Mouse (Mus musculus) CH12.LX (cell line): ENCODE results near the gene Sirt4. TPM values are rescaled to one million over a fixed set of nuclear protein-coding genes. Genes with fewer than 3 reads are reported as not detected.

Experiments used
- DNase-seq: peaks from one replicate; pipeline ENCODE4 v3.0.0-alpha.2; 2013; ENCODE audit errors: extremely low read depth
- H3K27ac ChIP-seq: 2 replicates; pipeline ENCODE4 v1.5.1; 2012; ENCODE audit warnings: low read depth, mild to moderate bottlenecking, control low read depth, moderate library complexity; ENCODE audit not compliant: insufficient read depth
- H3K27me3 ChIP-seq: replicated peaks from 2 replicates; pipeline ENCODE3; 2012; ENCODE audit warnings: inconsistent platforms
- H3K36me3 ChIP-seq, 2 experiments: replicated peaks in 1 of 2; 2 replicates each; pipeline versions ENCODE3 to v1.6.1; 2012; ENCODE audit warnings: inconsistent platforms in 1 of 2, low read length in 1 of 2, mild to moderate bottlenecking in 1 of 2, mixed read lengths in 1 of 2, moderate library complexity in 1 of 2; ENCODE audit not compliant: control insufficient read depth in 1 of 2, insufficient read depth in 1 of 2
- H3K4me1 ChIP-seq, 2 experiments: 2 replicates each; pipeline ENCODE4 v1.6.1; 2012; ENCODE audit warnings: inconsistent platforms in 1 of 2, moderate library complexity in 1 of 2; ENCODE audit not compliant: insufficient read depth in 2 of 2, control insufficient read depth in 1 of 2
- H3K4me2 ChIP-seq: 2 replicates; pipeline ENCODE4 v1.6.1; 2012; ENCODE audit warnings: low read depth, mild to moderate bottlenecking, control low read depth; ENCODE audit not compliant: poor library complexity, insufficient read depth, severe bottlenecking
- H3K4me3 ChIP-seq, 3 experiments: fragments of 150-350 bp in 1 of 3; sonication (generic) in 1 of 3; replicated peaks in 1 of 3; 2 replicates each; pipeline versions ENCODE3 to v1.5.1; 2011 to 2012; ENCODE audit warnings: low read depth in 2 of 3, low read length in 2 of 3, mild to moderate bottlenecking in 2 of 3, moderate library complexity in 2 of 3, control low read depth in 1 of 3, improper control_type of control experiment in 1 of 3, inconsistent platforms in 1 of 3, mixed read lengths in 1 of 3; ENCODE audit not compliant: poor library complexity in 1 of 3
- H3K79me2 ChIP-seq: replicated peaks from 2 replicates; pipeline ENCODE4 v1.6.1; 2012; ENCODE audit warnings: mild to moderate bottlenecking, moderate library complexity; ENCODE audit not compliant: control insufficient read depth, poor library complexity, insufficient read depth, severe bottlenecking; ENCODE audit errors: extremely low read depth
- H3K9ac ChIP-seq: 2 replicates; pipeline ENCODE4 v1.6.1; 2012; ENCODE audit warnings: low read depth, mild to moderate bottlenecking, control low read depth, moderate library complexity; ENCODE audit not compliant: insufficient read depth
- H3K9me3 ChIP-seq: replicated peaks from 2 replicates; pipeline ENCODE3; 2012; ENCODE audit warnings: low read length, inconsistent platforms, mixed read lengths
- BHLHE40 ChIP-seq: IDR thresholded peaks from 2 replicates; pipeline ENCODE4 v1.6.1; 2011; ENCODE audit warnings: mild to moderate bottlenecking, low read depth, low read length, improper control_type of control experiment
- CTCF ChIP-seq, 2 experiments: IDR thresholded peaks in 1 of 2; conservative IDR thresholded peaks in 1 of 2; 2 replicates each; pipeline ENCODE4 v1.5.1; 2011 to 2012; ENCODE audit warnings: low read depth in 2 of 2, low read length in 2 of 2, improper control_type of control experiment in 1 of 2, inconsistent platforms in 1 of 2, mild to moderate bottlenecking in 1 of 2, moderate library complexity in 1 of 2
- E2F4 ChIP-seq: IDR thresholded peaks from 2 replicates; pipeline ENCODE4 v1.6.1; 2011; ENCODE audit warnings: low read depth, low read length, improper control_type of control experiment; ENCODE audit not compliant: insufficient replicate concordance
- ELF1 ChIP-seq: IDR thresholded peaks from 2 replicates; pipeline ENCODE4 v1.6.1; 2014; ENCODE audit warnings: low read depth, mild to moderate bottlenecking, inconsistent platforms, low read length, improper control_type of control experiment
- IRF4 ChIP-seq: IDR thresholded peaks from 2 replicates; pipeline ENCODE4 v1.6.1; 2014; ENCODE audit warnings: low read depth, mild to moderate bottlenecking, inconsistent platforms, low read length, improper control_type of control experiment
- MAX ChIP-seq: IDR thresholded peaks from 2 replicates; pipeline ENCODE4 v1.6.1; 2011; ENCODE audit warnings: low read length, improper control_type of control experiment
- MXI1 ChIP-seq: IDR thresholded peaks from 2 replicates; pipeline ENCODE4 v1.6.1; 2011; ENCODE audit warnings: mild to moderate bottlenecking, low read depth, low read length, improper control_type of control experiment
- POLR2A ChIP-seq: IDR thresholded peaks from 2 replicates; pipeline ENCODE4 v1.6.1; 2011; ENCODE audit warnings: low read depth, mild to moderate bottlenecking, improper control_type of control experiment, low read length
- RCOR1 ChIP-seq: conservative IDR thresholded peaks from 2 replicates; pipeline ENCODE4 v1.6.1; 2012; ENCODE audit warnings: low read depth, mild to moderate bottlenecking, inconsistent platforms, low read length, improper control_type of control experiment
- TBP ChIP-seq: conservative IDR thresholded peaks from 2 replicates; pipeline ENCODE4 v1.6.1; 2011; ENCODE audit warnings: low read depth, low read length, improper control_type of control experiment
- USF1 ChIP-seq: IDR thresholded peaks from 2 replicates; pipeline ENCODE4 v1.6.1; 2014; ENCODE audit warnings: low read depth, mild to moderate bottlenecking, inconsistent platforms, low read length, improper control_type of control experiment
- ZMIZ1 ChIP-seq: IDR thresholded peaks from 2 replicates; pipeline ENCODE4 v1.6.1; 2012; ENCODE audit warnings: low read depth, mild to moderate bottlenecking, inconsistent platforms, low read length, improper control_type of control experiment
- dilution Hi-C: fragments of 300-500 bp; cut with MboI; formaldehyde crosslinking; loops from 2 replicates; pipeline ENCODE4 v1.14.3; 2020; ENCODE audit warnings: low sequenced_read_pairs; ENCODE audit not compliant: extremely low pct_unique_long_range_greater_than_20kb, extremely low pct_ligation_motif_present
- in situ Hi-C: fragments of 300-500 bp; cut with MboI; formaldehyde crosslinking; loops from 3 replicates; pipeline ENCODE4 v1.14.3; 2019; ENCODE audit warnings: low sequenced_read_pairs, low pct_ligation_motif_present, low pct_unique_long_range_greater_than_20kb, mixed read lengths
- polyA plus RNA-seq: library from polyadenylated mRNA; unstranded; fragments of >175 nt; gene quantifications from 2 replicates; pipeline ENCODE4 v1.2.1, GENCODE M21; 2012; ENCODE audit warnings: low read depth; ENCODE audit not compliant: insufficient read length
- total RNA-seq, 2 experiments: library from RNA; depleted of rRNA; stranded (reverse); fragments of 300-350 nt in 1 of 2; fragments of >200 nt in 1 of 2; gene quantifications; 2 replicates each; pipeline ENCODE4 v1.2.3; 2012 to 2014

Gene Sirt4
- total and polyA plus RNA-seq, 3 experiments = 10.0 to 18.0 (median 13.3) TPM

DNA sequence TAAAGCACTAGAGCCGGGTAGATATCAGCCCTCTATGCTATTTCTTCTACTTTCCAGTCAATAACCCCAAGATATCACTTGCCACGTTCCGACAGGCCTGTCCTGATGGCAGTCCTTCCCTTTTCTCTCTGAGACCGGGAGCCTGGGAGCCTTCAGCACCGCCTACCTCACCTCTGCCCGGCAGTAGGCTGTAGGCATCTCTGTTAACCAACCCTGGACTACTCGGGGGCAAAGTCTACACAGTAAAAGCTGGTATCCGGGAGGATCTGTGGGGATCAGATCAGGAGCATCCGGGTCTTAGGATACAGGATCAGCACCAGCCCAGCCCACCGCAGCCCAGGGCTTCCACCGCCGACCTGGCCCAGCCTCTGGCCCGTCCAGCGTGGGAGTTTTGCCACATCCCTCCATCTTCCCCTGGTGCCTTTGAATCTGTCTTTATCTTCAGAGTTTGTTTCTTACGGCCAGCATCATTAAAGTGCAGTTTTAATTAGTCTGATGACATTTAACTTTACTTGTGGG is 38.5 kb upstream of the Sirt4 start (continued):
- TF ChIP-seq TBP = no peak
- no peak for TF ChIP-seq ZMIZ1
- TF ChIP-seq, all 38 proteins: peak for 0

DNA sequence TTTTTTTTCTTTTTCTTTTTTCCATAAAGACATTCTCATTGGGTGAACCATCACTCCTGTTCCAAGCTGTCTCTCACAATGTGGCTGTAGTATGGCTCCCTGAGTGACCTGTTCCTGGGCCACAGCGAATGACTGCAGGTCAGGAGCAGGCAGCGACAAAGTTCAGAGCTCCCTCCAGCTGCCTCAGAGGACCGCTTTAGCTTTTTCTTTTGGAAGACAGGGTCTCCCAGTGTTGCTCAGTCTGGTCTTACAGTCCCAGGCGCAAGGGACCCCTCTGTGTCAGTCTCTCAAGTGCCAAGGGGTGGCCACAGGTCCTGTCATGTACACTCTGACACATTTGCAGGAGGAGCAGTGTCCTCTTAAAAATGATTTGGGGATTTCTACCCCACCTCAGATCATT is 38.0 kb upstream of the Sirt4 start:
- H3K4me1 ChIP-seq = peaks cover 20 to 58% of the 10 kb centered on the region in 2 experiments
- no peaks in the 10 kb centered on the region for H3K9me3 ChIP-seq
- H3K9ac ChIP-seq = 0 out of 2 replicates have a peak overlapping the region, but pooled peaks have one; percentile 25
- no peaks in the 10 kb centered on the region for H3K27me3 ChIP-seq
- DNase-seq = no peak
- in situ Hi-C loops = no loop called here
- H3K36me3 ChIP-seq = peaks cover 0 to 46% of the 10 kb centered on the region in 2 experiments
- no peak overlapping the region; the same call in 1 of the 2 replicates for H3K4me2 ChIP-seq
- no peak overlapping the region for H3K4me3 ChIP-seq
- no peak overlapping the region for H3K27ac ChIP-seq
- TF ChIP-seq TBP (no peak), POLR2A (no peak), USF1 (no peak), ELF1 (no peak), E2F4 (no peak), RCOR1 (no peak)
- 0 out of 2 replicates have a peak, but pooled peaks cover 2% of the 10 kb centered on the region for H3K79me2 ChIP-seq
- dilution Hi-C loops = no loop called here

DNA sequence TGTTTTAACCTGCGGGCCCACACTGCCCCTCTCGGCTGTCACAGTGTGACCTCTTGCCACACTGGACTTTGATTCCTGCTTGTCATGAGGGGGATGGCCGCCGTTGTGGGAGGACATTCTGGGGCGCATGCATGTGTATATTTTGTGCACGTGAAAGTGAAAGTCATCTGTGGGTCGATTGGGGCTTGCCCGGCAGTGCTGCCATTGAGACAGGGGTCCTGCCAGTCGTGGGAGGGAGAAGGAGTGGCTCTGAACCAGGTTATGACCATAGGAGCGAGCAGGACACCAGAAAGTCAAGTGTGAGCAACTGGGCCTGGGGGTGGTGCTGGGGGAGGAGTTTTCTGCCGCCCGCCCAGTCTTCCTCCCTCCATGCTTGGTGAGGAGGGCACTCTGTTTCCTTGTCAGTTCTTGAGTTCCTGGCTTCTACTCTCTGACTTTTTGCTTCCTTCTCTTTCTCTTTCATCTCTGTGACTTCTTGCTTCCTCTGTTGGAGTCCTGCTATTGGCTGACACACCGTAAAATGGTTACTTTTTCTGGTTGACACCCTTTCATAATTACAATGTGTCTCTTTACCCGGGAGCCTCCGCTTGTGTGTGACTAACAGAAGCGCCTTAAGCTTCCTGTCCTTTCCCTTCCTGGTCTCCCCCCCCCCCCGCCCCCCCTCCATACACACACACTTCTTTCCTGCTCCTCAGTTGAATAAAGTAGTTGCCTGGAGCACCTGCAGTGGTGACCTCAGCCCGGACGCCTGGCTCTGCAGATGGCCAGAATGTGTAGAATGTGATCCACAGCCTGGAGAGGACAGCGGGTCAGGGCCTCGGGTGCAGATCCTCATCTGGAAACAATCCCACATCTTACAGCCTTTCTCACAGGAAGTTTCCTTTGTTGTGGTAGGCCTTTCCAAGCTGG is 37.3 kb upstream of the Sirt4 start:
- Histone ChIP-seq H3K27me3 (no peaks in the 10 kb centered on the region), H3K27ac (peak overlapping the region; percentile 35; the same call in 1 of the 2 replicates), H3K4me2 (peak overlapping the region; percentile 24), H3K4me3 (peak overlapping the region; percentile 19 to 43 (median 37)), H3K4me1 (peaks cover 25 to 65% of the 10 kb centered on the region in 2 experiments), H3K79me2 (0 out of 2 replicates have a peak, but pooled peaks cover 2% of the 10 kb centered on the region), H3K9ac (peak overlapping the region; percentile 25), H3K36me3 (peaks cover 0 to 48% of the 10 kb centered on the region in 2 experiments), H3K9me3 (no peaks in the 10 kb centered on the region)
- peak; percentile 46 for DNase-seq
- TF ChIP-seq ELF1 = peak; percentile 53
- TF ChIP-seq BHLHE40 = peak; percentile 80
- TF ChIP-seq MXI1 = peak; percentile 54
- TF ChIP-seq IRF4 = no peak
- TF ChIP-seq CTCF (conservative IDR thresholded peaks at IDR 0.05 in 1 of 2, IDR thresholded peaks at IDR 0.05 in 1 of 2; ENCODE audit: low read depth in 2 of 2, low read length in 2 of 2) = no peak
- TF ChIP-seq MAX = 0 out of 2 replicates have a peak, but pooled peaks have one; percentile 18
- peak; percentile 39 for TF ChIP-seq POLR2A
- in situ Hi-C loops (no loop called here), dilution Hi-C loops (no loop called here)
